In genomic region chr4:132874363-132875097, GRCm38 (mm10) we compare ENCODE assay signal across 22 mouse cellular contexts. TPM values are rescaled to one million over a fixed set of nuclear protein-coding genes. Genes with fewer than 3 reads are reported as not detected.
A peak's percentile ranks its signal among the peaks of the same experiment; 100 is the strongest.
DNase-seq lines count a peak whose midpoint lies in the region; ATAC-seq and TF ChIP-seq lines count a peak whose summit lies in the region.
"Had no signal": no experiment of that assay in that cellular context is flagged by ENCODE, and none has a peak within 500 bp of the region (broad histone marks: within the 10 kb centered on the region; RNA-seq: fewer than 3 reads in every experiment).

No protein-coding gene starts in this region.

- H3K9me3 ChIP-seq in heart, embryonic 13.5 days = no peaks in the 10 kb centered on the region
- no peaks in the 10 kb centered on the region for H3K9me3 ChIP-seq in limb, embryonic 12.5 days
- no peaks in the 10 kb centered on the region for H3K9me3 ChIP-seq in limb, embryonic 10.5 days (replicated peaks)
- H3K9me3 ChIP-seq: embryonic facial prominence, embryonic 13.5 days; forebrain, embryonic 15.5 days; midbrain, embryonic 12.5 days; neural tube, embryonic 12.5 days had no signal

- peak overlapping the region; percentile 2; the same call in 1 of the 2 replicates for H3K4me2 ChIP-seq in heart, embryonic 13.5 days
- no peak overlapping the region for H3K4me2 ChIP-seq in limb, embryonic 12.5 days
- H3K4me2 ChIP-seq: embryonic facial prominence, embryonic 13.5 days; forebrain, embryonic 15.5 days; liver, embryonic 11.5 days; lung, embryonic 14.5 days; midbrain, embryonic 12.5 days; neural tube, embryonic 12.5 days had no signal

- no peak for DNase-seq in heart, adult 2 months
- no peak for DNase-seq in limb, embryonic 10.5 days (ENCODE audit: low spot score)
- no peak for DNase-seq in cerebellum, postnatal 36 days
- DNase-seq: adrenal gland, postnatal 25 days; cerebellum, adult 11 months; cerebellum, postnatal 10 days; gastrocnemius, postnatal 14 days; left cerebral cortex, postnatal 4 days; lung, embryonic 14.5 days; thymus, adult 2 months had no signal

- TF ChIP-seq CTCF in heart, adult 2 months (IDR thresholded peaks at IDR 0.05) = no peak
- TF ChIP-seq CTCF in small intestine, adult 2 months (IDR thresholded peaks at IDR 0.05; ENCODE audit: extremely low read depth, insufficient read length, insufficient replicate concordance, low read depth, low read length) = no peak

- H3K4me3 ChIP-seq in heart, embryonic 13.5 days = no peak overlapping the region
- no peak overlapping the region for H3K4me3 ChIP-seq in heart, adult 2 months
- no peak overlapping the region for H3K4me3 ChIP-seq in limb, embryonic 12.5 days (replicated peaks)
- H3K4me3 ChIP-seq in limb, embryonic 10.5 days = no peak overlapping the region
- no peak overlapping the region for H3K4me3 ChIP-seq in small intestine, adult 2 months (ENCODE audit: low read depth, low read length)
- H3K4me3 ChIP-seq: embryonic facial prominence, embryonic 13.5 days; forebrain, embryonic 15.5 days; midbrain, embryonic 12.5 days; neural tube, embryonic 12.5 days had no signal

- peaks cover 33% of the 10 kb centered on the region for H3K36me3 ChIP-seq in heart, embryonic 13.5 days
- peaks cover 10% of the 10 kb centered on the region for H3K36me3 ChIP-seq in heart, adult 2 months (ENCODE audit: control insufficient read depth, insufficient read depth, low read length)
- peaks cover 29% of the 10 kb centered on the region for H3K36me3 ChIP-seq in limb, embryonic 12.5 days
- H3K36me3 ChIP-seq in limb, embryonic 10.5 days = peaks cover 39% of the 10 kb centered on the region
- H3K36me3 ChIP-seq in small intestine, adult 2 months (ENCODE audit: control insufficient read depth, insufficient read depth, low read length) = peaks cover 23% of the 10 kb centered on the region

- no peak for TF ChIP-seq EP300 in heart, adult 2 months (IDR thresholded peaks at IDR 0.05; ENCODE audit: insufficient read depth, low read depth, low read length)

- intact Hi-C loops in heart, adult 2 months (cut with DNase I) = no loop called here

- ATAC-seq in heart, embryonic 13.5 days (ENCODE audit: extremely low read depth, insufficient number of reproducible peaks, low FRiP score, low TSS enrichment) = no peak
- no peak for ATAC-seq in limb, embryonic 12.5 days (ENCODE audit: insufficient number of reproducible peaks, insufficient read depth, low FRiP score, low TSS enrichment, low read depth)
- ATAC-seq in erythroblast, adult 5-6 weeks (replicated peaks; ENCODE audit: low FRiP score, poor library complexity, severe bottlenecking) = peak; percentile 53
- ATAC-seq: forebrain, embryonic 15.5 days; hindbrain, embryonic 16.5 days had no signal

- H3K27me3 ChIP-seq in heart, embryonic 13.5 days (replicated peaks) = no peaks in the 10 kb centered on the region
- H3K27me3 ChIP-seq in heart, adult 2 months (ENCODE audit: control insufficient read depth, insufficient read depth, low read length) = no peaks in the 10 kb centered on the region
- H3K27me3 ChIP-seq in limb, embryonic 12.5 days = no peaks in the 10 kb centered on the region
- H3K27me3 ChIP-seq in limb, embryonic 10.5 days (ENCODE audit: low read depth, poor library complexity, severe bottlenecking) = no peaks in the 10 kb centered on the region
- no peaks in the 10 kb centered on the region for H3K27me3 ChIP-seq in small intestine, adult 2 months (ENCODE audit: control insufficient read depth, insufficient read depth, low read length)
- H3K27me3 ChIP-seq: CH12.LX; embryonic facial prominence, embryonic 13.5 days; forebrain, embryonic 15.5 days; midbrain, embryonic 12.5 days; neural tube, embryonic 12.5 days had no signal

- H3K4me1 ChIP-seq in heart, embryonic 13.5 days = peaks cover 40% of the 10 kb centered on the region
- peaks cover 10% of the 10 kb centered on the region for H3K4me1 ChIP-seq in heart, adult 2 months (ENCODE audit: control insufficient read depth, insufficient read depth, low read length)
- no peaks in the 10 kb centered on the region for H3K4me1 ChIP-seq in limb, embryonic 12.5 days (replicated peaks)
- H3K4me1 ChIP-seq in limb, embryonic 10.5 days = no peaks in the 10 kb centered on the region
- H3K4me1 ChIP-seq in small intestine, adult 2 months (ENCODE audit: control insufficient read depth, insufficient read depth, insufficient read length, low read length) = peaks cover 27% of the 10 kb centered on the region
- H3K4me1 ChIP-seq: forebrain, embryonic 15.5 days; midbrain, embryonic 12.5 days; neural tube, embryonic 12.5 days had no signal

- WGBS in heart, embryonic 13.5 days = 75% methylated on average over 7 of the region's 7 CpGs
- 79% methylated on average over 7 of the region's 7 CpGs for WGBS in heart, adult 2 months
- 92% methylated on average over 7 of the region's 7 CpGs for WGBS in limb, embryonic 12.5 days
- WGBS in limb, embryonic 10.5 days = 92% methylated on average over 7 of the region's 7 CpGs
- 33% methylated on average over 7 of the region's 7 CpGs for WGBS in small intestine, adult 2 months

- no peak for TF ChIP-seq POLR2A in heart, adult 2 months (IDR thresholded peaks at IDR 0.05; ENCODE audit: insufficient read depth, low read depth, low read length)
- TF ChIP-seq POLR2A in small intestine, adult 2 months (IDR thresholded peaks at IDR 0.05; ENCODE audit: low read depth, low read length) = no peak

- no peak overlapping the region for H3K9ac ChIP-seq in heart, embryonic 13.5 days
- no peak overlapping the region for H3K9ac ChIP-seq in heart, adult 2 months (ENCODE audit: low read depth, low read length)
- H3K9ac ChIP-seq in limb, embryonic 12.5 days (replicated peaks) = 0 out of 2 replicates have a peak overlapping the region, but pooled peaks have one; percentile 23
- H3K9ac ChIP-seq: embryonic facial prominence, embryonic 13.5 days; forebrain, embryonic 15.5 days; lung, embryonic 14.5 days; midbrain, embryonic 12.5 days; neural tube, embryonic 12.5 days had no signal

- H3K27ac ChIP-seq in heart, embryonic 13.5 days (replicated peaks) = peak overlapping the region; percentile 65
- no peak overlapping the region for H3K27ac ChIP-seq in heart, adult 2 months
- no peak overlapping the region for H3K27ac ChIP-seq in limb, embryonic 12.5 days
- H3K27ac ChIP-seq in limb, embryonic 10.5 days = no peak overlapping the region
- H3K27ac ChIP-seq in small intestine, adult 2 months (ENCODE audit: insufficient read depth, low read depth, low read length) = peak overlapping the region; percentile 64
- H3K27ac ChIP-seq: embryonic facial prominence, embryonic 13.5 days; forebrain, embryonic 15.5 days; macrophage; midbrain, embryonic 12.5 days; neural tube, embryonic 12.5 days had no signal

- peaks cover 14% of the 10 kb centered on the region for H3K79me2 ChIP-seq in heart, adult 2 months (replicated peaks; ENCODE audit: control insufficient read depth, insufficient read depth, low read length)

RNA-seq across cellular contexts. Expression of gene Stx12, which starts 9.8 kb away (rescaled TPM):
- polyA plus RNA-seq in heart, embryonic 13.5 days (2015; fragmentation: Nextera tagmentation; extraction: Ambion mirVana) = 50.5 and 57.0 TPM in 2 replicates
- 10 to 100 TPM; 32.5 to 32.8 TPM for total RNA-seq in heart, adult 2 months (2021)
- 16.2 and 31.7 TPM in 2 replicates for polyA plus RNA-seq in heart, adult 2 months (2012; rRNA removed)
- 61.1 and 62.8 TPM in 2 replicates for polyA plus RNA-seq in limb, embryonic 12.5 days (2016; fragmentation: Nextera tagmentation; extraction: Ambion mirVana)
- 45.4 and 52.9 TPM in 2 replicates for polyA plus RNA-seq in limb, embryonic 10.5 days (2016; fragmentation: Nextera tagmentation; extraction: Ambion mirVana)
- total RNA-seq in erythroblast, adult 5-6 weeks (2015; ENCODE audit: low replicate concordance) = 18.0 and 23.1 TPM in 2 replicates
- 20.8 and 28.8 TPM in 2 replicates for total RNA-seq in erythroblast, adult 5-6 weeks (2017; ENCODE audit: low replicate concordance)
- polyA plus RNA-seq in small intestine, adult 2 months (2012; rRNA removed) = 8.6 and 18.9 TPM in 2 replicates

RNA-seq across cellular contexts. Expression of gene Ppp1r8, which starts 31.6 kb away (rescaled TPM):
- polyA plus RNA-seq in heart, embryonic 13.5 days (2015; fragmentation: Nextera tagmentation; extraction: Ambion mirVana) = 30.1 and 32.8 TPM in 2 replicates
- 10 to 100 TPM; 18.2 to 19.3 TPM for total RNA-seq in heart, adult 2 months (2021)
- polyA plus RNA-seq in heart, adult 2 months (2012; rRNA removed) = 18.2 and 33.1 TPM in 2 replicates
- polyA plus RNA-seq in limb, embryonic 12.5 days (2016; fragmentation: Nextera tagmentation; extraction: Ambion mirVana) = 62.1 and 68.5 TPM in 2 replicates
- polyA plus RNA-seq in limb, embryonic 10.5 days (2016; fragmentation: Nextera tagmentation; extraction: Ambion mirVana) = 79.7 and 80.9 TPM in 2 replicates
- 8.8 and 12.5 TPM in 2 replicates for total RNA-seq in erythroblast, adult 5-6 weeks (2015; ENCODE audit: low replicate concordance)
- total RNA-seq in erythroblast, adult 5-6 weeks (2017; ENCODE audit: low replicate concordance) = 12.5 and 15.1 TPM in 2 replicates
- polyA plus RNA-seq in small intestine, adult 2 months (2012; rRNA removed) = 8.0 and 15.6 TPM in 2 replicates

RNA-seq across cellular contexts. Expression of gene Fam76a, which starts 47.8 kb away (rescaled TPM):
- 34.8 and 35.6 TPM in 2 replicates for polyA plus RNA-seq in heart, embryonic 13.5 days (2015; fragmentation: Nextera tagmentation; extraction: Ambion mirVana)
- total RNA-seq in heart, adult 2 months (2021) = 10 to 100 TPM; 29.5 to 45.1 TPM
- polyA plus RNA-seq in heart, adult 2 months (2012; rRNA removed) = 13.3 and 16.3 TPM in 2 replicates
- polyA plus RNA-seq in limb, embryonic 12.5 days (2016; fragmentation: Nextera tagmentation; extraction: Ambion mirVana) = 25.8 and 31.7 TPM in 2 replicates
- polyA plus RNA-seq in limb, embryonic 10.5 days (2016; fragmentation: Nextera tagmentation; extraction: Ambion mirVana) = 25.7 and 27.9 TPM in 2 replicates
- 26.5 and 39.9 TPM in 2 replicates for total RNA-seq in erythroblast, adult 5-6 weeks (2015; ENCODE audit: low replicate concordance)
- 47.6 and 53.9 TPM in 2 replicates for total RNA-seq in erythroblast, adult 5-6 weeks (2017; ENCODE audit: low replicate concordance)
- polyA plus RNA-seq in small intestine, adult 2 months (2012; rRNA removed) = 3.4 and 10.7 TPM in 2 replicates

Comparison
In these comparisons a context has a peak if more than half of its experiments do, and no peak if none do; other contexts are left out.
1. H3K27ac ChIP-seq: peak in heart, embryonic 13.5 days (single experiment) and small intestine, adult 2 months (single experiment); none in heart, adult 2 months (single experiment), limb, embryonic 12.5 days (single experiment) and limb, embryonic 10.5 days (single experiment).